Mouse (Mus musculus) megakaryocyte, embryonic 14.5 days (primary cell): Measurements from ENCODE around the gene Gm20909.
"Not testable (repeated sequence)": the region's sequence is repeated elsewhere in the genome, so short reads cannot be mapped to it uniquely, and the experiment has no call there.

Experiments
- FLI1 ChIP-seq: IDR thresholded peaks from 2 replicates; pipeline ENCODE4 v1.6.1; 2012; ENCODE audit warnings: low read length, inconsistent platforms, mixed read lengths
- GATA1 ChIP-seq: IDR thresholded peaks from 3 replicates; pipeline ENCODE4 v1.6.1; 2012; ENCODE audit warnings: mixed read lengths, low read length, inconsistent platforms, borderline replicate concordance

GRCm38 (mm10) chrY:21164270-21164669 is at the start of gene Gm20909:
- not testable (repeated sequence) for TF ChIP-seq GATA1, FLI1
